Mouse (Mus musculus): ENCODE data around the gene Higd1b. TPM values are rescaled to one million over a fixed set of nuclear protein-coding genes. Genes with fewer than 3 reads are reported as not detected.

The Higd1b gene
- polyA plus RNA-seq, 1 experiment = not detected

GRCm38 (mm10) chr11:102820432-102820831, 15.2 kb upstream of the Higd1b start:
- Histone ChIP-seq H3K36me3 (ENCODE audit: control insufficient read depth, insufficient read depth, low read length, poor library complexity, severe bottlenecking) (no peaks in the 10 kb centered on the region), H3K4me3 (ENCODE audit: low read depth, low read length) (no peak overlapping the region), H3K9ac (ENCODE audit: low read depth, poor library complexity, severe bottlenecking) (no peak overlapping the region), H3K9me3 (replicated peaks; ENCODE audit: control insufficient read depth, insufficient read depth, low read length, poor library complexity, severe bottlenecking) (no peaks in the 10 kb centered on the region), H3K27ac (ENCODE audit: insufficient read depth, low read length) (peak overlapping the region; percentile 97), H3K27me3 (ENCODE audit: control insufficient read depth, insufficient read depth, low read length, poor library complexity, severe bottlenecking) (no peaks in the 10 kb centered on the region), H3K4me1 (ENCODE audit: control insufficient read depth, insufficient read depth, low read length) (peaks cover 3% of the 10 kb centered on the region)
- TF ChIP-seq EP300 (IDR thresholded peaks at IDR 0.05; ENCODE audit: insufficient read depth, low read depth, low read length) (peak; percentile 97), POLR2A (IDR thresholded peaks at IDR 0.05; ENCODE audit: insufficient read depth, low read length) (peak; percentile 19), CTCF (IDR thresholded peaks at IDR 0.05; ENCODE audit: low read depth, low read length) (no peak)

- Histone ChIP-seq H3K4me1 (ENCODE audit: control insufficient read depth, insufficient read depth, low read length) (peaks cover 3% of the 10 kb centered on the region), H3K9ac (ENCODE audit: low read depth, poor library complexity, severe bottlenecking) (no peak overlapping the region), H3K27me3 (ENCODE audit: control insufficient read depth, insufficient read depth, low read length, poor library complexity, severe bottlenecking) (no peaks in the 10 kb centered on the region), H3K27ac (ENCODE audit: insufficient read depth, low read length) (no peak overlapping the region), H3K36me3 (ENCODE audit: control insufficient read depth, insufficient read depth, low read length, poor library complexity, severe bottlenecking) (no peaks in the 10 kb centered on the region), H3K9me3 (replicated peaks; ENCODE audit: control insufficient read depth, insufficient read depth, low read length, poor library complexity, severe bottlenecking) (no peaks in the 10 kb centered on the region), H3K4me3 (ENCODE audit: low read depth, low read length) (no peak overlapping the region)
- TF ChIP-seq CTCF (IDR thresholded peaks at IDR 0.05; ENCODE audit: low read depth, low read length) (no peak), EP300 (IDR thresholded peaks at IDR 0.05; ENCODE audit: insufficient read depth, low read depth, low read length) (no peak), POLR2A (IDR thresholded peaks at IDR 0.05; ENCODE audit: insufficient read depth, low read length) (no peak)
These were observed 14.4 kb upstream of the Higd1b start for GRCm38 (mm10) chr11:102821231-102821630.

DNA sequence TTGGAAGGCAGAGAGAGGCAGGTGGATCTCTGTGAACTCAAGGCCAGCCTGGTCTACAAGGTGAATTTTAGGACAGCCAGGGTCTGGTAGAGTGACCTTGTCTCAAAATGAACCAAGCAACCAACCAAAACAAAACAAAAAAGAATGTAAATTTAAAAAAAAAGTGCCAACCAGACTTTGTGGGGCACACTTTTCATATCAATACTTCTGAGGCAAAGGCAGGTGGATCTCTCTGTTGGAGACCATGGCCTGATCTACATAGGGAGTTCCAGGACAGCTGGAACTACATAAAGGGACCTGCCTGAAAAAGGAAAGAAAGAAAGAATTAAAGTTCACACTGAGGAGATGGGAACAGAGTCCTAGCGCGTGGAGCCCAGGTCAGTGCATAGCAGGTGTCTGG, 9.2 kb upstream of the Higd1b start:
- Histone ChIP-seq H3K4me3 (ENCODE audit: low read depth, low read length) (no peak overlapping the region), H3K36me3 (ENCODE audit: control insufficient read depth, insufficient read depth, low read length, poor library complexity, severe bottlenecking) (no peaks in the 10 kb centered on the region), H3K27ac (ENCODE audit: insufficient read depth, low read length) (no peak overlapping the region), H3K9ac (ENCODE audit: low read depth, poor library complexity, severe bottlenecking) (no peak overlapping the region), H3K9me3 (replicated peaks; ENCODE audit: control insufficient read depth, insufficient read depth, low read length, poor library complexity, severe bottlenecking) (peaks cover 6% of the 10 kb centered on the region; the same call in 1 of the 2 replicates), H3K27me3 (ENCODE audit: control insufficient read depth, insufficient read depth, low read length, poor library complexity, severe bottlenecking) (no peaks in the 10 kb centered on the region), H3K4me1 (ENCODE audit: control insufficient read depth, insufficient read depth, low read length) (peaks cover 3% of the 10 kb centered on the region)
- TF ChIP-seq POLR2A (IDR thresholded peaks at IDR 0.05; ENCODE audit: insufficient read depth, low read length) (no peak), CTCF (IDR thresholded peaks at IDR 0.05; ENCODE audit: low read depth, low read length) (no peak), EP300 (IDR thresholded peaks at IDR 0.05; ENCODE audit: insufficient read depth, low read depth, low read length) (no peak)

GRCm38 (mm10) chr11:102827097-102827496, 8.6 kb upstream of the Higd1b start:
- Histone ChIP-seq H3K27me3 (ENCODE audit: control insufficient read depth, insufficient read depth, low read length, poor library complexity, severe bottlenecking) (no peaks in the 10 kb centered on the region), H3K4me1 (ENCODE audit: control insufficient read depth, insufficient read depth, low read length) (peaks cover 3% of the 10 kb centered on the region), H3K27ac (ENCODE audit: insufficient read depth, low read length) (no peak overlapping the region), H3K9ac (ENCODE audit: low read depth, poor library complexity, severe bottlenecking) (no peak overlapping the region), H3K36me3 (ENCODE audit: control insufficient read depth, insufficient read depth, low read length, poor library complexity, severe bottlenecking) (no peaks in the 10 kb centered on the region), H3K9me3 (replicated peaks; ENCODE audit: control insufficient read depth, insufficient read depth, low read length, poor library complexity, severe bottlenecking) (peaks cover 6% of the 10 kb centered on the region; the same call in 1 of the 2 replicates), H3K4me3 (ENCODE audit: low read depth, low read length) (no peak overlapping the region)
- TF ChIP-seq CTCF (IDR thresholded peaks at IDR 0.05; ENCODE audit: low read depth, low read length) (no peak), EP300 (IDR thresholded peaks at IDR 0.05; ENCODE audit: insufficient read depth, low read depth, low read length) (no peak), POLR2A (IDR thresholded peaks at IDR 0.05; ENCODE audit: insufficient read depth, low read length) (no peak)

GRCm38 (mm10) chr11:102830276-102830675, 5.4 kb upstream of the Higd1b start:
- Histone ChIP-seq H3K27ac (ENCODE audit: insufficient read depth, low read length) (no peak overlapping the region), H3K4me3 (ENCODE audit: low read depth, low read length) (no peak overlapping the region), H3K36me3 (ENCODE audit: control insufficient read depth, insufficient read depth, low read length, poor library complexity, severe bottlenecking) (no peaks in the 10 kb centered on the region), H3K27me3 (ENCODE audit: control insufficient read depth, insufficient read depth, low read length, poor library complexity, severe bottlenecking) (no peaks in the 10 kb centered on the region), H3K9me3 (replicated peaks; ENCODE audit: control insufficient read depth, insufficient read depth, low read length, poor library complexity, severe bottlenecking) (peaks cover 6% of the 10 kb centered on the region; the same call in 1 of the 2 replicates), H3K9ac (ENCODE audit: low read depth, poor library complexity, severe bottlenecking) (no peak overlapping the region), H3K4me1 (ENCODE audit: control insufficient read depth, insufficient read depth, low read length) (peaks cover 3% of the 10 kb centered on the region)
- TF ChIP-seq POLR2A (IDR thresholded peaks at IDR 0.05; ENCODE audit: insufficient read depth, low read length) (no peak), CTCF (IDR thresholded peaks at IDR 0.05; ENCODE audit: low read depth, low read length) (no peak), EP300 (IDR thresholded peaks at IDR 0.05; ENCODE audit: insufficient read depth, low read depth, low read length) (no peak)

GRCm38 (mm10) chr11:102832700-102833297, 2.9 kb upstream of the Higd1b start:
- Histone ChIP-seq H3K27ac (ENCODE audit: insufficient read depth, low read length) (no peak overlapping the region), H3K4me1 (ENCODE audit: control insufficient read depth, insufficient read depth, low read length) (no peaks in the 10 kb centered on the region), H3K9ac (ENCODE audit: low read depth, poor library complexity, severe bottlenecking) (no peak overlapping the region)

More at GRCm38 (mm10) chr11:102832700-102833297, 2.9 kb upstream of the Higd1b start:
- Histone ChIP-seq H3K27me3 (ENCODE audit: control insufficient read depth, insufficient read depth, low read length, poor library complexity, severe bottlenecking) (no peaks in the 10 kb centered on the region), H3K4me3 (ENCODE audit: low read depth, low read length) (no peak overlapping the region), H3K36me3 (ENCODE audit: control insufficient read depth, insufficient read depth, low read length, poor library complexity, severe bottlenecking) (peaks cover 11% of the 10 kb centered on the region; the same call in 1 of the 2 replicates), H3K9me3 (replicated peaks; ENCODE audit: control insufficient read depth, insufficient read depth, low read length, poor library complexity, severe bottlenecking) (peaks cover 6% of the 10 kb centered on the region; the same call in 1 of the 2 replicates)
- no peak for TF ChIP-seq CTCF (IDR thresholded peaks at IDR 0.05; ENCODE audit: low read depth, low read length)
- no peak for TF ChIP-seq POLR2A (IDR thresholded peaks at IDR 0.05; ENCODE audit: insufficient read depth, low read length)
- TF ChIP-seq EP300 (IDR thresholded peaks at IDR 0.05; ENCODE audit: insufficient read depth, low read depth, low read length) = no peak
